Mouse (Mus musculus): ENCODE data around the gene Igsf8.

- no peak for TF ChIP-seq CTCF (IDR thresholded peaks at IDR 0.05; ENCODE audit: extremely low read depth, insufficient read depth, insufficient read length, insufficient replicate concordance)
- no peak for TF ChIP-seq POLR2A (IDR thresholded peaks at IDR 0.05; ENCODE audit: low read depth, low read length)
Measured at GRCm38 (mm10) chr1:172221297-172222063, 40.0 kb upstream of the Igsf8 start.
